Mouse (Mus musculus) liver, embryonic 14.5 days (tissue): Measurements from ENCODE around the gene Mixl1.

ENCODE experiments used
- CTCF ChIP-seq: IDR thresholded peaks from 2 replicates; pipeline ENCODE4 v1.5.1; 2016; ENCODE audit warnings: antibody characterized with exemption, low read depth, control low read depth
- EP300 ChIP-seq: IDR thresholded peaks from 2 replicates; pipeline ENCODE4 v1.6.1; 2016; ENCODE audit warnings: antibody characterized with exemption, low read depth

- TF ChIP-seq CTCF: no peak
- no peak for TF ChIP-seq EP300
Observed at GRCm38 (mm10) chr1:180723701-180724238, 26.9 kb upstream of the Mixl1 start.
